Mouse (Mus musculus) heart, embryonic 10.5 days (tissue): Measurements from ENCODE around the gene Olfr113. TPM values are rescaled to one million over a fixed set of nuclear protein-coding genes. Genes with fewer than 3 reads are reported as not detected.

Experiments
- polyA plus RNA-seq: library from polyadenylated mRNA; unstranded; fragments of >200 nt; fragmentation: Nextera tagmentation; extraction: Ambion mirVana; gene quantifications from 2 replicates; pipeline ENCODE4 v1.2.1, GENCODE M21; 2016

The Olfr113 gene
- polyA plus RNA-seq, 1 experiment from 2014 or later: not detected

Other genes with a start within 250 kb of the Olfr113 start
- not detected in 2 replicates for gene Olfr103, start 238.0 kb downstream of the Olfr113 start, polyA plus RNA-seq
- not detected in 2 replicates for gene Olfr104-ps, start 218.1 kb downstream of the Olfr113 start, polyA plus RNA-seq
- not detected in 2 replicates for gene Olfr105-ps, start 198.6 kb downstream of the Olfr113 start, polyA plus RNA-seq
- not detected in 2 replicates for gene Olfr106-ps, start 187.3 kb downstream of the Olfr113 start, polyA plus RNA-seq
- not detected in 2 replicates for gene Olfr107, start 178.4 kb downstream of the Olfr113 start, polyA plus RNA-seq
- gene Olfr108, start 132.2 kb downstream of the Olfr113 start, polyA plus RNA-seq: not detected in 2 replicates
- gene Olfr109, start 118.7 kb downstream of the Olfr113 start, polyA plus RNA-seq: not detected in 2 replicates
- not detected in 2 replicates for gene H2-M2, start 94.1 kb downstream of the Olfr113 start, polyA plus RNA-seq
- not detected in 2 replicates for gene Olfr110, start 85.2 kb downstream of the Olfr113 start, polyA plus RNA-seq
- gene Olfr111, start 69.6 kb downstream of the Olfr113 start, polyA plus RNA-seq: not detected in 2 replicates
- not detected in 2 replicates for gene Olfr112, start 8.2 kb downstream of the Olfr113 start, polyA plus RNA-seq
- gene Olfr114, start 15.1 kb upstream of the Olfr113 start, polyA plus RNA-seq: not detected in 2 replicates
- not detected in 2 replicates for gene Olfr115, start 49.4 kb upstream of the Olfr113 start, polyA plus RNA-seq
- gene Olfr116, start 49.5 kb upstream of the Olfr113 start, polyA plus RNA-seq: not detected in 2 replicates
- gene Olfr117, start 86.1 kb upstream of the Olfr113 start, polyA plus RNA-seq: not detected in 2 replicates
- gene Olfr118, start 89.3 kb upstream of the Olfr113 start, polyA plus RNA-seq: not detected in 2 replicates
- not detected in 2 replicates for gene Olfr119, start 118.9 kb upstream of the Olfr113 start, polyA plus RNA-seq
- not detected in 2 replicates for gene Olfr120, start 144.1 kb upstream of the Olfr113 start, polyA plus RNA-seq
- gene Olfr121, start 171.2 kb upstream of the Olfr113 start, polyA plus RNA-seq: not detected in 2 replicates
- not detected in 2 replicates for gene Olfr122, start 190.9 kb upstream of the Olfr113 start, polyA plus RNA-seq
- not detected in 2 replicates for gene Olfr123, start 215.9 kb upstream of the Olfr113 start, polyA plus RNA-seq
- not detected in 2 replicates for gene Olfr124, start 222.2 kb upstream of the Olfr113 start, polyA plus RNA-seq